13 mouse cellular contexts compared by ENCODE assay signal in the genomic region with DNA sequence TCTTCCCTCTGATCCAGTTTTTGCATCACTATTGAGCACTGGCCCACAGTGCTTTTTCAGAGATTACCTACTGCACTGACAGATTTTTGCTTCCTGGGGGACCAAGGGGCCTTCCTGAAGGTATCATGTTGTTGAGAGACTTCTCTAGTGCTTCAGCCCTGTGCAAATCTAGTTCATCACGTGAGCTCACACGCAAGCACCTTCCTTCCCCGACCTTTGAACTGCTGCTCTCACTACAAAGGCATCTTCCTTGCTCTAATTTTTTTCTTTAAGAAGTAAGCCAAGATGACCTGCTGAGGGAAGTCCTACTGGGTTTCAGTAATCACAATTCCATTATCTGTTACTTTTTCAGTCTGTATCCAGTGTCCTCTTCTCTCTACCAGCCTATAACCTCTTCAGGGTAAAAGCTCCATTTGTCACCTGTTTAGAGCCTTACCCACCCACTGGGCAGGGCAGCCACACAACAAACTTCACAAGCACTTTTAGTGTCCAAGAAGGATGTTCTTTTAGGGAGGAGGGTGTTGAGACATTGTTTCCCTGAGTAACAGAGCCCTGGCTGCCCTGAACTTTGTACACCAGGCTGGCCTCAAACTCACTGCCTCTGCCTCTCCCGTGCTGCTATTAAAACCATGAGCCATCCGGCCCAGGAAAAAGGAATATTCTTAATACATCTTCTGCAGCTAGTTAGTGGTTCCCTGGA.
A peak's percentile ranks its signal among the peaks of the same experiment; 100 is the strongest.
DNase-seq lines count a peak whose midpoint lies in the region; ATAC-seq and TF ChIP-seq lines count a peak whose summit lies in the region.
"Had no signal": no experiment of that assay in that cellular context is flagged by ENCODE, and none has a peak within 500 bp of the region (broad histone marks: within the 10 kb centered on the region; RNA-seq: fewer than 3 reads in every experiment).

No protein-coding gene starts in this region.

- peaks cover 18% of the 10 kb centered on the region for H3K4me1 ChIP-seq in lung, postnatal 0 days (ENCODE audit: insufficient read depth, low read depth, low read length)
- peaks cover 36% of the 10 kb centered on the region for H3K4me1 ChIP-seq in kidney, adult 2 months (ENCODE audit: control insufficient read depth, insufficient read depth, low read length)
- H3K4me1 ChIP-seq in liver, embryonic 16.5 days (ENCODE audit: control insufficient read depth, low read depth, low read length): peaks cover 57% of the 10 kb centered on the region
- H3K4me1 ChIP-seq in midbrain, embryonic 14.5 days (ENCODE audit: control insufficient read depth, insufficient read depth, low read length): 0 out of 2 replicates have a peak, but pooled peaks cover 7% of the 10 kb centered on the region

- intact Hi-C loops in gastrocnemius, adult 2 months (cut with DNase I): loop anchor here (5.0 to 10.0 kb wide), 2 partner anchors 33 to 100 kb away; a partner anchor contains a TSS

- H3K4me2 ChIP-seq in lung, postnatal 0 days (replicated peaks; ENCODE audit: low read depth, low read length): no peak overlapping the region
- no peak overlapping the region for H3K4me2 ChIP-seq in liver, embryonic 16.5 days (ENCODE audit: low read depth, low read length)
- H3K4me2 ChIP-seq in midbrain, embryonic 14.5 days (ENCODE audit: low read length): no peak overlapping the region
- H3K4me2 ChIP-seq: embryonic facial prominence, embryonic 13.5 days; lung, embryonic 15.5 days had no signal

- no peak overlapping the region for H3K9ac ChIP-seq in lung, postnatal 0 days (replicated peaks; ENCODE audit: low read depth)
- no peak overlapping the region; the same call in 1 of the 2 replicates for H3K9ac ChIP-seq in liver, embryonic 16.5 days (ENCODE audit: low read depth, low read length)
- no peak overlapping the region for H3K9ac ChIP-seq in midbrain, embryonic 14.5 days (replicated peaks; ENCODE audit: low read length)
- H3K9ac ChIP-seq: embryonic facial prominence, embryonic 13.5 days; lung, embryonic 15.5 days had no signal

- no peak for TF ChIP-seq CTCF in gastrocnemius, adult 2 months (IDR thresholded peaks at IDR 0.05)
- no peak for TF ChIP-seq CTCF in lung, postnatal 0 days (IDR thresholded peaks at IDR 0.05)
- no peak for TF ChIP-seq CTCF in kidney, adult 2 months (conservative IDR thresholded peaks at IDR 0.05; ENCODE audit: insufficient read depth, insufficient read length, low read depth, low read length)

- H3K27me3 ChIP-seq in lung, postnatal 0 days (replicated peaks; ENCODE audit: insufficient read depth, low read length): no peaks in the 10 kb centered on the region
- H3K27me3 ChIP-seq in kidney, adult 2 months (replicated peaks; ENCODE audit: control insufficient read depth, insufficient read depth, low read length): no peaks in the 10 kb centered on the region
- H3K27me3 ChIP-seq in liver, embryonic 16.5 days (ENCODE audit: control insufficient read depth, insufficient read depth, low read depth, low read length): no peaks in the 10 kb centered on the region
- no peaks in the 10 kb centered on the region for H3K27me3 ChIP-seq in midbrain, embryonic 14.5 days (ENCODE audit: control insufficient read depth, insufficient read depth, low read length)
- H3K27me3 ChIP-seq: embryonic facial prominence, embryonic 13.5 days; lung, embryonic 15.5 days had no signal

- H3K36me3 ChIP-seq in lung, postnatal 0 days (ENCODE audit: insufficient read depth, low read length): no peaks in the 10 kb centered on the region; the same call in 1 of the 2 replicates
- H3K36me3 ChIP-seq in kidney, adult 2 months (ENCODE audit: control insufficient read depth, insufficient read depth, low read length): no peaks in the 10 kb centered on the region
- no peaks in the 10 kb centered on the region for H3K36me3 ChIP-seq in liver, embryonic 16.5 days (ENCODE audit: control insufficient read depth, insufficient read depth)
- no peaks in the 10 kb centered on the region for H3K36me3 ChIP-seq in midbrain, embryonic 14.5 days (ENCODE audit: control insufficient read depth, insufficient read depth, low read length)
- H3K36me3 ChIP-seq: lung, embryonic 15.5 days had no signal

- no peak for ATAC-seq in lung, postnatal 0 days
- no peak for ATAC-seq in liver, embryonic 16.5 days (ENCODE audit: low read depth)
- no peak for ATAC-seq in midbrain, embryonic 14.5 days (ENCODE audit: low FRiP score, low TSS enrichment)
- ATAC-seq: forebrain, embryonic 16.5 days had no signal

- no peaks in the 10 kb centered on the region for H3K9me3 ChIP-seq in lung, postnatal 0 days (ENCODE audit: low read length)
- H3K9me3 ChIP-seq in liver, embryonic 16.5 days (replicated peaks; ENCODE audit: control insufficient read depth, low read length): no peaks in the 10 kb centered on the region
- H3K9me3 ChIP-seq in midbrain, embryonic 14.5 days (ENCODE audit: control insufficient read depth, low read length): no peaks in the 10 kb centered on the region
- H3K9me3 ChIP-seq: embryonic facial prominence, embryonic 13.5 days; G1E; lung, embryonic 15.5 days had no signal

- no peak for TF ChIP-seq POLR2A in kidney, adult 2 months (IDR thresholded peaks at IDR 0.05; ENCODE audit: low read depth, low read length)

- no peak overlapping the region for H3K4me3 ChIP-seq in gastrocnemius, adult 2 months
- no peak overlapping the region for H3K4me3 ChIP-seq in lung, postnatal 0 days (ENCODE audit: low read depth, low read length)
- no peak overlapping the region for H3K4me3 ChIP-seq in kidney, adult 2 months (ENCODE audit: insufficient read depth, low read depth, low read length)
- H3K4me3 ChIP-seq in liver, embryonic 16.5 days (ENCODE audit: low read depth, low read length): no peak overlapping the region
- H3K4me3 ChIP-seq in midbrain, embryonic 14.5 days (replicated peaks; ENCODE audit: low read depth, low read length): no peak overlapping the region
- H3K4me3 ChIP-seq: embryonic facial prominence, embryonic 13.5 days; lung, embryonic 15.5 days had no signal

- 54% methylated on average over 5 of the region's 5 CpGs for WGBS in lung, postnatal 0 days
- WGBS in kidney, adult 2 months: 27% methylated on average over 5 of the region's 5 CpGs
- 49% methylated on average over 5 of the region's 5 CpGs for WGBS in liver, embryonic 16.5 days (ENCODE audit: insufficient replicate concordance)
- 77% methylated on average over 5 of the region's 5 CpGs for WGBS in midbrain, embryonic 14.5 days

- no peak for DNase-seq in gastrocnemius, adult 2 months
- no peak for DNase-seq in gastrocnemius, postnatal 25 days
- no peak for DNase-seq in lung, postnatal 0 days (ENCODE audit: low spot score)
- DNase-seq in lung, postnatal 10 days: no peak
- peak; percentile 81 for DNase-seq in kidney, adult 2 months
- DNase-seq in adrenal gland, postnatal 25 days: no peak
- no peak for DNase-seq in midbrain, embryonic 14.5 days
- DNase-seq: cerebellum, postnatal 14 days had no signal

- H3K27ac ChIP-seq in gastrocnemius, adult 2 months: peak overlapping the region; percentile 57
- peak overlapping the region; percentile 39; the same call in 1 of the 2 replicates for H3K27ac ChIP-seq in lung, postnatal 0 days (ENCODE audit: low read length)
- H3K27ac ChIP-seq in kidney, adult 2 months (ENCODE audit: insufficient read depth, low read depth, low read length): peak overlapping the region; percentile 58; the same call in 1 of the 2 replicates
- H3K27ac ChIP-seq in liver, embryonic 16.5 days (ENCODE audit: low read length): 0 out of 2 replicates have a peak overlapping the region, but pooled peaks have one; percentile 1
- no peak overlapping the region for H3K27ac ChIP-seq in midbrain, embryonic 14.5 days (replicated peaks; ENCODE audit: low read depth, low read length)
- H3K27ac ChIP-seq: embryonic facial prominence, embryonic 13.5 days; lung, embryonic 15.5 days had no signal

- no peak for TF ChIP-seq EP300 in lung, postnatal 0 days (IDR thresholded peaks at IDR 0.05)
